Mouse (Mus musculus): ENCODE results near the gene Gimap8. TPM values are rescaled to one million over a fixed set of nuclear protein-coding genes. Genes with fewer than 3 reads are reported as not detected.
A peak's percentile ranks its signal among the peaks of the same experiment; 100 is the strongest.

The Gimap8 gene
- total RNA-seq, 2 experiments from 2014 or later, result 0.64 to 0.66 TPM

DNA sequence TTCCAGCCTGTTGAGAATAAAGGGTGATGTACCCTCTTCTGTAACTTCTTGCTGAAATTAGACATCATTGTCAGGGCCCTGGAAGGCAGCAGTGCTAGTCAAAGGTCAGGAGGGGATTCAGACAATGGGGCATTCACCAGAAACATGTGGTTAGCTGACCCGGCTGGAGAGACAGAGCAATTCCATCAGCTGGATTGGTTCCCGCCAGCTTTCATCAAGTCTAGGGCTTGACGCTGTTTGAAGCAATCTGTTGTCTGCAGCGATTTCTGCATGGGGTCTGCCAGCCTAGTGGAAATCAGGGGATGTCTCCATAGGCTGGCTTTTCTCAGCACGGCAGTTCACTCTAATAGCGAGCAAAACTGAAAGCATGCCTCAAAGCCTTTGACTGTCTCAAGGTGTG is 10.5 kb upstream of the Gimap8 start:
- DNase-seq (ENCODE audit: extremely low spot score in 1 of 2, low spot score in 1 of 2), result no peak

DNA sequence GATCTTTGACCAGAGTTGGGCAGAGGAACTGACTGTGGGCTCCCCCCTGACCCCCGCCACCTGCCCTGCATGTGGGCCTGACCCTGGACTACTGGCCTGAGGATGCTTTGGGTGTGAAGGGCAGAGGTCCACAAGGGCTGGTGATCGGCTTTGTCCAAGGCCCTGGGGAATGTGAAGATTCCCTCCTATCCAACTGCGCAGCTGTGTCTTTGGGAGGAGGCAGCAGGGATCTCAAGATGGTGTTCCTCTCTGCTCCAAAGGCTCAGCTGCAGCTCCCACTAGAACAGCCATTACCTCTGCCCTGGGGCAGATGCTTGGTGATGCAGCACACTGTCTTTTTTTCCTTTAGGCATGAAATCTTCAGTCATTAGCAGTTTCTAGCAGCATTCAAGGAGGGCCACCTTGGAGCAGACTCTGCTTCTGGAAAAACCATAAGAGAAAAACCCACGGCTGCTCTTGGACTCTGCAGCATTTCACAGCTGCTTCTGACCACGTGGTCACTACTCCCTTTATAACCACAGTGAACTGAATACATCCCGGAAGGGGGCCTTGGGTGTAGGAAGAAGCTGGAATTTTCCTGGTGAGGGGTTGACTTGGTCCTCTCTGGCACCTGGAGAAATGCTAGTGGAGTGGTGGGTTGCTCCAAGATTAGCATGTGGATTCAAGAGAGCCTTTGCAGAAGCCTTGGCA is 9.1 kb upstream of the Gimap8 start:
- DNase-seq (ENCODE audit: extremely low spot score in 1 of 2, low spot score in 1 of 2), result no peak

- DNase-seq (ENCODE audit: extremely low spot score in 1 of 2, low spot score in 1 of 2), result no peak
These were observed 8.5 kb upstream of the Gimap8 start for GRCm38 (mm10) chr6:48638553-48638952.

- DNase-seq (ENCODE audit: extremely low spot score in 1 of 2, low spot score in 1 of 2), result no peak
These were observed 5.6 kb upstream of the Gimap8 start for GRCm38 (mm10) chr6:48641391-48641790.

DNA sequence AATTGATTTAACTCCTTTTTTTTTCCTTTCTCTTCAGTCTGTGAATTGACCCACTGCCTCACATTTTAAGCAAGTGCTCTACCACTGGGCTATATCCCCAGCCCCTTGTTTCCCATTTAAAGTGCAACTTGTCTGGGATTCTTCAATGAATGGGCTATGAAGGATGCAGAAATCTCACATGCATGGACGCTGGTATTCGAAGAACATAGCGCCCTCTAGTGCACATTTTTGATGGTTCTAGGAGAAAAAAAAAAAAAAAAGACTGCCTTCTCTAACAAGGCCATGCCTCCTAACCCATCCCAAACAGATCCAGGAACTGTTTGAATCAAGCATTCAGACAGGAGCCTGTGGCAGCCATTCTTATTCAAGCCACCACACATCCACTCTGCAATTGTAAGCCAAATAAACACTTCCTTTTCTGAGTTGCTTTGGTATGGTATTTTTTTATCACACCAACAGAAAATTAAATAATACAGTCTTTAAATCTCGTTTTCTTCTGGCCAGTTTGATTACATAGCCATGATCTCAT is 4.2 kb upstream of the Gimap8 start:
- peak in 1 of 2 experiments; percentile 34 for DNase-seq (ENCODE audit: extremely low spot score in 1 of 2, low spot score in 1 of 2)

- peak; percentile 48 to 74 for DNase-seq (ENCODE audit: extremely low spot score in 1 of 2, low spot score in 1 of 2)
These were observed 1.2 kb upstream of the Gimap8 start for GRCm38 (mm10) chr6:48645660-48646308.

- DNase-seq (ENCODE audit: extremely low spot score in 1 of 2, low spot score in 1 of 2), result no peak
These were observed 734 bp upstream of the Gimap8 start for GRCm38 (mm10) chr6:48646309-48646690.

DNA sequence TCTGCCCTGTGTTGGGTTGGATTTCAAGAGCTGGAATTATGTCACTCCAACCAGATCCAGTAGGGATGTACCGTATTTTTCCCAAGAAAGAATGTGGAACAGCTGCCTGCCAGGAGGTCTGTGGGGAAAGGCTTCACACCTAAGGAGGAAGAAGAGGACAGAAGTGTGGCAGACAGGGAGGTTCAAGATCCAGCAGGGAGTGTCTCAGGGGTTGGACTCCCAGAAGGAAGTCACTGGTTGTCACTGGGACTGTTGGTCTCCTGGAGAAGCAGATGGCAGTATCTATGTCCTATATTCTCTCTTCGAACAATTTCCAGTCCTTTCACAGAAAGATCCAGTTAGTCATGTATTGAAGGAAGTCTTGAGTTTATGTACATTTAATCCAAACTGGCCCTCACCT is 577 bp downstream of the Gimap8 start:
- DNase-seq (ENCODE audit: extremely low spot score in 1 of 2, low spot score in 1 of 2), result no peak

GRCm38 (mm10) chr6:48648779-48649178 is 1.7 kb downstream of the Gimap8 start:
- no peak for DNase-seq (ENCODE audit: extremely low spot score in 1 of 2, low spot score in 1 of 2)

DNA sequence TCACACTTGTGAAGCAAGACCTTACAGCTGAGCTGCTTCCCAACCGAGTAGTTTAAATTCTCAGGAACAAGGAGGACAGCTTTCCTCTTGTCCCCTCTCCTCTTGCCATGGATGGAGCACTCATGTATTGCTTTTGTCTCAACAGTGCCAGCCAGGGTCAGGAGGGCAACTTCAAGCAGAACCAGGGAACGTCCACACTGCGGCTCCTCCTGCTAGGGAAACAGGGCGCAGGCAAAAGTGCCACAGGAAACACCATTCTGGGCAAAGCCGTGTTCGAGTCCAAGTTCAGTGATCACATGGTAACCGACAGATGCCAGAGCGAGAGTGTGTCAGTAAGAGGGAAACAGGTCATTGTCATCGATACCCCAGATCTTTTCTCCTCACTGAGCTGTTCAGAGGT is 3.0 kb downstream of the Gimap8 start:
- no peak for DNase-seq (ENCODE audit: extremely low spot score in 1 of 2, low spot score in 1 of 2)

- DNase-seq (ENCODE audit: extremely low spot score in 1 of 2, low spot score in 1 of 2), result no peak
These were observed 11.7 kb downstream of the Gimap8 start for GRCm38 (mm10) chr6:48658721-48659120.

DNA sequence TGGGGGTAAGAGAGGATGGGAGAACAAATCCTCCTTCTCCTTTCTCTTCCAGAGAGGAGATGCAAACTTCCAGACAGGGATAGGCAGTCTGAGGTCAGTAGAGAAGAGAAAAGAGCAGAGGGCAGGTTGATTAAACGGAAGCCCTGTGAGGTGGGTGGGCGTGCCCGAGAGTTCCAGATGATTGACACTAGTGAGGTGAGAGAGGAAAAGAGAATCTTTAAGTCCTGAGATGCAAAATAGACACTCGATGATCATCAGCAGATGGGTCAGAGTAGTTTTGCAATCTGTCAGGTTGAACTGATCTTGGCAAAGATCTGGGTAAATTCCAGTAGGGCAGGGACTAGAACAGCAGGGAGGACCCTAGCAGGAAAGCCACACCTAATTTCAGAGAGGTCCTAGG is 17.7 kb downstream of the Gimap8 start:
- no peak for DNase-seq (ENCODE audit: extremely low spot score in 1 of 2, low spot score in 1 of 2)

GRCm38 (mm10) chr6:48665471-48665870 is 18.4 kb downstream of the Gimap8 start:
- DNase-seq (ENCODE audit: extremely low spot score in 1 of 2, low spot score in 1 of 2), result no peak

- no peak for DNase-seq (ENCODE audit: extremely low spot score in 1 of 2, low spot score in 1 of 2)
These were observed 19.1 kb downstream of the Gimap8 start for GRCm38 (mm10) chr6:48666159-48666586.

DNA sequence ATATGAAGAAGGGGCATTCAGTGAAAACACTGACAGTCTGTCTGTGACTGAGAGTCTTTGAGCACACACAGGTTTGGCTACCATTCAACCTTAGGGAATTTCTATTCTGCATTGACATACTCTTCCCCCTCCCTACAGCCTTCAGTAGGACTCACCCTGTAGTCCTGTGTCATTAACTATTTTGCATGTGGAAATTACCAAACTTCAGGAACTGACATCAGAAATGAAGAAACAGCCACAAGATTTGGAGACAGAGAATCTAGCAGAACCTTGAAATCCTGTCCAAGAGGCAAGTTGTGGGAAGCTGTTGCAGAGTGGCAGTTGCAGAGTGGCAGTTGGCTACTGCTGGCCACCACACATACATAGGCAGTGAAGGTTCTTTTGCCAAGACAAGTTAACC is 21.0 kb downstream of the Gimap8 start:
- no peak for DNase-seq (ENCODE audit: extremely low spot score in 1 of 2, low spot score in 1 of 2)

- DNase-seq (ENCODE audit: extremely low spot score in 1 of 2, low spot score in 1 of 2), result no peak
These were observed 22.5 kb downstream of the Gimap8 start for GRCm38 (mm10) chr6:48669446-48669969.

DNA sequence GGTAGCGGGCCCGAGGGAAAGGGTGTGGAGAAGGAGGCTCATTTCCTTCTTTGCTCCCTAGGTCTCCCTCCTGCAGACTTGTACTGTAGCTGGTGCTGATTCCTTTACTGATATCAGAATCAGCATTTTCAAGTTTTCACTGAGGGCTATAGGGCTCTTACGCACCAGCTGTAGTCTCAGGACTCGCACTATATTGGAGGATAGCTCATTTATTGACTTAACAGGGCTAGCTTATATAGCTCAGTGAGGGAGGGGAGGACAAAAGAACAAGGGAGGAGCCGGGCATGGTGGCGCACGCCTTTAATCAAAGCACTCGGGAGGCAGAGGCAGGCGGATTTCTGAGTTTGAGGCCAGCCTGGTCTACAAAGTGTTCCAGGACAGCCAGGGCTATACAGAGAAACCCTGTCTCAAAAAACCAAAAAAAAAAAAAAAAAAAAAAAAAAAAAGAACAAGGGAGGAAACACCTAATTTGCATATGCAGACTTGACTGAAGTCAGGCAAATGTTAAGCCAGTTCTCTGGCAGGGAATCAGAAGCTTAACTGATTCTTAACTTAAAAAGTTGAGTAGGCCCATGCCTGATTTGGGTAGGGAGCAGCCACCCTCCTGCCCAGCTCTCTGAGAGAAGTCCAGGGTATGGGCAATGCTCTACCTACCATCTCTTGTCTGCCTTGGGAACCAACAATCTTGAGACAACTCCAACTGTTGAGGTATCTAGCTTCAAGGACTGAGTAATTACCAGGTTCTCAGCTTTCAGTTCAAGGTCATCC is 27.4 kb downstream of the Gimap8 start:
- no peak for DNase-seq (ENCODE audit: extremely low spot score in 1 of 2, low spot score in 1 of 2)

GRCm38 (mm10) chr6:48675400-48675930 is 28.4 kb downstream of the Gimap8 start:
- DNase-seq (ENCODE audit: extremely low spot score in 1 of 2, low spot score in 1 of 2), result no peak

DNA sequence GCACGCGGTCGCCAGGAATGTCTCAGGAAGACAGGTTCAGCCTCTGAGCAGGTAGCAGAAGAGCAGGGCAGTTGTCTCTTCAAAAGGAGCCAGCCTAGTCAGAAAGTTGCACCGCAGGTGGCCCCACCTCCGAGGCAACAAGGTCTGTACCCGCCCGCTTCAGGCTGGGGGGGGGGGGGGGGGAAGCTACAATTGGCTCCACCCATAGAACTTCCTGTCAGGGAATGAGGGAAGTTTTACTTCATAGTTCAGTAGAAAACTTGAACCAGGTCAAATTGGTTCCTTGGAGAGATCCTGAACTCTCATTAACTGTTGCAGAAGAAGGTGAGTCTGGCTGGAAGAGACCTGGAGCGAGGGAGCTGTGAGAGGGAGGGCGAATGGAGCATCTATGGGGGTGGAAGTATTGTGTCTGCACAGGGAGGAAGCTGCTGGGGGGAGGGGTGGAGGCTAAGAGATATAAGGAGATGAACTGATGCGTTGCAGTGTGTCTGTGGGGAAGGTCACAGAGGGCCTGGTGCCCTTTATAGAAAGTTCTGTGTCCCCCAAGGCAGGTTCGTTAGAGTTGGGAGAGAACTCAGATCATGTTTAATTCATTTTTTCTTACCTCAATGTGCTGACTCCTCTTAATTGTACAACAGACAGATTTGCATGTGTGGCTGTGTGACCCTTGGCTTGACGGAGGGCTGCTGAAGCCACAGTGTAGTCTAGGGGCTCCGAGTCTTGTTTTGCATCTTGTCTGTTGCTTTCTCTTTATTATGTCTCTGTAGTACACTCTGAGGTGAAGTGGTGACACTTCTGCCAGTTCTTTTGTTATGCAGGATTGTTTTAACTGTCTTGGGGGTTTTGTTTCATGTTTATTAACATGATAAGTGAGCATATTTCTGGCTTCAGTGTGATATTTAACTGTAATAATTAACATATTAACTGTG is 29.2 kb downstream of the Gimap8 start, which contains the start of gene Gimap9:
Gene Gimap9, plus strand, starts transcription at position 199 of the 929 bp plus-strand sequence.
- DNase-seq (ENCODE audit: extremely low spot score in 1 of 2, low spot score in 1 of 2), result no peak
